Mouse (Mus musculus) ES-E14 (cell line): Measurements from ENCODE around the gene Srsf3. TPM values are rescaled to one million over a fixed set of nuclear protein-coding genes. Genes with fewer than 3 reads are reported as not detected.
A peak's percentile ranks its signal among the peaks of the same experiment; 100 is the strongest.
"Not testable (repeated sequence)": the region's sequence is repeated elsewhere in the genome, so short reads cannot be mapped to it uniquely, and the experiment has no call there.

Source experiments
- DNase-seq: peaks from one replicate; pipeline ENCODE4 v3.0.0-alpha.2; 2013; ENCODE audit warnings: low read depth, low spot score
- H3K27ac ChIP-seq: 2 replicates; pipeline ENCODE4 v1.5.1; 2012; ENCODE audit warnings: low read depth, mild to moderate bottlenecking, low read length, moderate library complexity, mixed read lengths; ENCODE audit not compliant: poor library complexity, insufficient read depth, severe bottlenecking
- H3K36me3 ChIP-seq: 2 replicates; pipeline ENCODE4 v1.6.1; 2012; ENCODE audit warnings: mild to moderate bottlenecking, low read length, moderate library complexity, mixed read lengths; ENCODE audit not compliant: control insufficient read depth, poor library complexity, insufficient read depth, severe bottlenecking
- H3K4me1 ChIP-seq, 2 experiments: fragments of 150-350 bp in 1 of 2; sonication (generic) in 1 of 2; 2 replicates each; pipeline ENCODE4 v1.6.1; 2012; ENCODE audit warnings: low read length in 2 of 2, mild to moderate bottlenecking in 1 of 2, mixed read lengths in 1 of 2; ENCODE audit not compliant: control insufficient read depth in 2 of 2, insufficient read depth in 2 of 2, poor library complexity in 1 of 2
- H3K4me3 ChIP-seq, 2 experiments: fragments of 150-350 bp in 1 of 2; sonication (generic) in 1 of 2; 2 replicates each; pipeline ENCODE4 v1.5.1; 2012; ENCODE audit warnings: low read length in 2 of 2, low read depth in 1 of 2, mild to moderate bottlenecking in 1 of 2, mixed read lengths in 1 of 2; ENCODE audit not compliant: insufficient read depth in 1 of 2, poor library complexity in 1 of 2, severe bottlenecking in 1 of 2
- H3K9ac ChIP-seq: 2 replicates; pipeline ENCODE4 v1.6.1; 2012; ENCODE audit warnings: low read depth, mild to moderate bottlenecking, low read length, mixed read lengths; ENCODE audit not compliant: poor library complexity, insufficient read depth, severe bottlenecking
- H3K9me3 ChIP-seq: fragments of 150-350 bp; sonication (generic); 2 replicates; pipeline ENCODE4 v1.6.1; 2012; ENCODE audit warnings: low read depth, mild to moderate bottlenecking, low read length; ENCODE audit not compliant: control insufficient read depth, insufficient read depth
- CHD2 ChIP-seq: IDR thresholded peaks from 2 replicates; pipeline ENCODE4 v1.6.1; 2014; ENCODE audit warnings: mild to moderate bottlenecking, low read depth, low read length, inconsistent platforms
- HCFC1 ChIP-seq: IDR thresholded peaks from 2 replicates; pipeline ENCODE4 v1.6.1; 2012; ENCODE audit warnings: low read length, inconsistent platforms, borderline replicate concordance; ENCODE audit not compliant: insufficient read depth
- MAFK ChIP-seq: IDR thresholded peaks from 2 replicates; pipeline ENCODE4 v1.6.1; 2014; ENCODE audit warnings: mild to moderate bottlenecking, low read depth, low read length, inconsistent platforms; ENCODE audit not compliant: insufficient read depth
- ZC3H11A ChIP-seq: IDR thresholded peaks from 2 replicates; pipeline ENCODE4 v1.6.1; 2012; ENCODE audit warnings: low read depth, mild to moderate bottlenecking, inconsistent platforms, low read length, borderline replicate concordance
- ZNF384 ChIP-seq: IDR thresholded peaks from 2 replicates; pipeline ENCODE4 v1.6.1; 2012; ENCODE audit warnings: low read depth, low read length, inconsistent platforms
- in situ Hi-C, 2 experiments: fragments of 600-800 bp; cut with MboI; formaldehyde crosslinking; loops; one replicate each; pipeline ENCODE4 v1.15.1; 2025; ENCODE audit warnings: low sequenced_read_pairs in 2 of 2, inconsistent platforms in 1 of 2; ENCODE audit not compliant: unreplicated experiment in 2 of 2
- total RNA-seq: library from RNA; depleted of rRNA; stranded (reverse); fragments of 300-350 nt; gene quantifications from 2 replicates; pipeline ENCODE4 v1.2.3, GENCODE M21; 2012

Srsf3 gene
- total RNA-seq, 1 experiment, result 317 TPM

- TF ChIP-seq HCFC1 (no peak), CHD2 (no peak), ZC3H11A (no peak), ZNF384 (no peak)
- H3K9ac ChIP-seq, result no peak overlapping the region
- no peak overlapping the region for H3K4me3 ChIP-seq
- peaks cover 33% of the 10 kb centered on the region for H3K36me3 ChIP-seq
- in situ Hi-C loops, result no loop called here
- DNase-seq, result no peak
- peaks cover 0 to 6% of the 10 kb centered on the region in 2 experiments; a peak in 2 of 4 replicates for H3K4me1 ChIP-seq
- H3K9me3 ChIP-seq, result peaks cover 2% of the 10 kb centered on the region; the same call in 1 of the 2 replicates
- no peak overlapping the region for H3K27ac ChIP-seq
Observed at GRCm38 (mm10) chr17:28992105-28992504, 40.3 kb upstream of the Srsf3 start.

- H3K4me3 ChIP-seq, H3K4me1 ChIP-seq, DNase-seq, H3K9me3 ChIP-seq, H3K9ac ChIP-seq, H3K27ac ChIP-seq, in situ Hi-C loops: not testable (repeated sequence)
- peak; percentile 85 for TF ChIP-seq ZNF384
- peaks cover 28% of the 10 kb centered on the region for H3K36me3 ChIP-seq
Observed at GRCm38 (mm10) chr17:28993004-28993403, 39.4 kb upstream of the Srsf3 start.

GRCm38 (mm10) chr17:28994615-28995014, 37.8 kb upstream of the Srsf3 start:
- peaks cover 0 to 3% of the 10 kb centered on the region in 2 experiments; a peak in 1 of 4 replicates for H3K4me1 ChIP-seq
- no peak overlapping the region for H3K27ac ChIP-seq
- in situ Hi-C loops, result no loop called here
- no peak for TF ChIP-seq ZC3H11A
- TF ChIP-seq HCFC1, result no peak
- TF ChIP-seq MAFK, result no peak
- TF ChIP-seq ZNF384, result no peak
- no peak for TF ChIP-seq CHD2
- H3K4me3 ChIP-seq, result no peak overlapping the region
- DNase-seq, result no peak
- H3K9ac ChIP-seq, result no peak overlapping the region
- H3K9me3 ChIP-seq, result peaks cover 2% of the 10 kb centered on the region; the same call in 1 of the 2 replicates
- peaks cover 33% of the 10 kb centered on the region for H3K36me3 ChIP-seq

DNA sequence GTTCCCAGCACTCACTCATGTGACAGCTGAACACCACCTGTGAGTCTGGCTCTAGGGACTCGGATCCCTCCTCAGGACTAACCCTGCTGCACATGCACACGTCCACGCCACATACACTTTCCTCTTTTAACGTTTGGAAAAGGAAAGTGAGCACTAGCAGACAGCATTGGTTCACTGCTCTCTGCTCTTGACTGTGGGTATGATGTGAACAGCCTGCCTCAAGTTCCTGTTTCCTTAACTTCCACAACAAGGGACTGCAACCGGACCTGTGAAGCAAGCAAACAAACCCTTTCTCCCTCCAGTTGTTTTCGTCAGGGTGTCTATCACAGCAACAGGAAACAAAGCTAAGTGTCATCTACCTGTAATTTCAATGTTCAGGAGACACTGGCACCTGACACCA, 32.0 kb upstream of the Srsf3 start:
- Histone ChIP-seq H3K4me1 (peaks cover 0 to 5% of the 10 kb centered on the region in 2 experiments; a peak in 1 of 4 replicates), H3K27ac (no peak overlapping the region), H3K36me3 (peaks cover 24% of the 10 kb centered on the region), H3K9ac (no peak overlapping the region), H3K9me3 (no peaks in the 10 kb centered on the region), H3K4me3 (no peak overlapping the region)
- DNase-seq, result no peak
- TF ChIP-seq HCFC1 (no peak), ZC3H11A (no peak), ZNF384 (no peak)
- in situ Hi-C loops, result no loop called here

DNA sequence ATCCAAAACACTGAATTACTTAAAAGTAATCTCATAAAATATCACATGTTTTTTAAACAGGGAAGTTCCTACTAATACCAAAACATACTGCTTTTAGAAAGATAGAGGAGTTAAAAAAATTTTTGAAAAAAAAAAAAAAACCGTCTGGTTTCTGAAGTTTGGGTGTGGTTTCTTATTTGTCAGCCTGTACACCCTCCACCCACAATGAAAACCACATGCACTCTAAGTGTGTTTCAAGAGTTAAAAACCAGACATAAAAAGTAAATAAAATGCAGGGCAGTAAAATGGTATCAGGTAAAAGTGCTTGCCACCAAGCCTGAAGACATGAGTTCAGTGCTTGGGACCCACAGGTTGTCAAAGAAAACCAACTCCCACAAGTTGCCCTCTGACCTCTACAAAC, 28.7 kb upstream of the Srsf3 start:
- in situ Hi-C loops, result no loop called here
- H3K9ac ChIP-seq, result no peak overlapping the region
- TF ChIP-seq CHD2 (no peak), MAFK (no peak), ZC3H11A (no peak), ZNF384 (0 out of 2 replicates have a peak, but pooled peaks have one; percentile 29), HCFC1 (no peak)
- DNase-seq, result no peak
- H3K4me1 ChIP-seq, result peaks cover 0 to 8% of the 10 kb centered on the region in 2 experiments; a peak in 1 of 4 replicates
- H3K36me3 ChIP-seq, result peaks cover 15% of the 10 kb centered on the region
- H3K4me3 ChIP-seq, result no peak overlapping the region
- no peaks in the 10 kb centered on the region for H3K9me3 ChIP-seq
- H3K27ac ChIP-seq, result no peak overlapping the region; the same call in 1 of the 2 replicates
